Mouse (Mus musculus) fibroblast of lung, adult 2 months (primary cell): ENCODE results near the gene Map2k6.

ENCODE experiments used
- DNase-seq: peaks from one replicate; pipeline ENCODE4 v3.0.0-alpha.2; 2011; ENCODE audit warnings: low read depth

The Map2k6 gene

DNA sequence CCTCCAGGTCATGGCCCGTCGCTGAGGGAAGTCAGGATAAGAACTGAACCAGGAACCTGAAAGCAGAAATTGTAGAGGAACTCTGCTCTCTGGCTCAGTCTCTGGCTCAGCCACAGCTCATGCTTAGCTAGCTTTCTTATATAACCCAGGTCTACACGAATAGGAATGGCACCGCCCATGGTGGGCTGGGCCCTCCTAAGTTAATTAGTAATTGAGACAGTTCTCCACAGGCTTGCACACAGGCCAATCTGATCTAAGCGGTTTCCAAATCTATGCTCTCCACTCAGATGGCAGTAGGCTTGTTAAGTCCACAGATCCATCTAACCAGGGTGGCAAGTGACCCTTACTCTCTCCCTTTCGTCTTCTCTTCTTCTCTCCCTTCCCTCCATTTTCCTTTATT lies 88.9 kb downstream of the Map2k6 start:
- DNase-seq, result no peak

DNA sequence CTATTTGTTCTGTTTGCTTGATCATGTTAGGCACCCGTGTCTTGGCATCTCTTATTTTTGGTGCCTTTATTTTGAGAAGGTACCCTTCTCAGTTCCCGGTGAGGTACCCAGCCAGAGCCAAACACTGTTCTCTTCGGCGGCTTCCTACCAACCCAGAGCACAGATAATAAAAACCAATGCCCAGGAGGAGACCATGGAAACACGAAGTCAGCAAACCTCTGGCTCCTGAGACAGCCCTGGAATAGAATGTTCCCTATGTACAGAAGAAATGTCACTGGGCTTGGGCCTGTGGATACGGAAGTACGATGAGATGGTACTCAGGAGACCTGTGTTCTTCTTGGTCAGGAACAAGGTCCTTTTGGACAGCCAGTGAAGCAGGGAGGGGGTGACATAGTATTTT lies 89.4 kb downstream of the Map2k6 start:
- no peak for DNase-seq

DNA sequence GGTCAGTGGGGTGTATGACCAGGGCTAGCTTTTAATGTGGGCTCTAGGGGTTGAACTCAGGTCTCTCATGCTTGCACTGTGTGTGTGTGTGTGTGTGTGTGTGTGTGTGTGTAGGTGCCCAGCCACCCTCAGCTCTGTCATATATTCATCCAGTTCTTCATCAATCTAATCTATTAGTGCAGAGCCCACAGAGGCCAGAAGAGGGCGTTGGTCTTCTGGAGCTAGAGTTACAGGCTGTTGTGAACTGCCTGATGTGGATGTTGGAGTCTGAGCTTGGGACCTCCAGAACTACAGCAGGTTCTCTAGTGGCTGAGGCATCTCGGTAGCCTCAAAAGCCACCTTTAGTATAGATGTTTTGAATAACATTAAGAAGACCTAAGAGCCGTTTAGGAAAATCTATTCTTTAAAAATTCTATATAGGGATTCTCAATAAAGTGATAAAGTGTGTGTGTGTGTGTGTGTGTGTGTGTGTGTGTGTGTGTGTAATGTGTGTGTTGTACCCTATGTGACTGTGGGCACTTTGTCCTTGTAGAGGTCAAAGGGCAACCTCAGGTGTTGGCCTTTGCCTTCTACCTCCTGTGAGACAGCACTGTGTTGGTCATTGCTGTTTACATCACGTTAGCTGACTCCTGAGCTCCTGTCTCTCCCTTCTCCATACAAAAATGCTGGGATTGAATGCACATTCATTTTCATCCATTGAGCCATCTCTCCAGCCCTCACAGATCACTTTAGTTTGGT lies 96.6 kb downstream of the Map2k6 start:
- DNase-seq, result no peak

GRCm38 (mm10) chr11:110496061-110496446 lies 97.1 kb downstream of the Map2k6 start:
- DNase-seq, result peak; percentile 38

GRCm38 (mm10) chr11:110497743-110498142 lies 98.8 kb downstream of the Map2k6 start:
- DNase-seq, result no peak

GRCm38 (mm10) chr11:110498651-110499213 lies 99.8 kb downstream of the Map2k6 start:
- peak; percentile 75 for DNase-seq

GRCm38 (mm10) chr11:110502937-110503670 lies 104.2 kb downstream of the Map2k6 start:
- no peak for DNase-seq

- peak; percentile 18 for DNase-seq
Measured at GRCm38 (mm10) chr11:110511466-110511865, 112.5 kb downstream of the Map2k6 start.

GRCm38 (mm10) chr11:110518648-110519047 lies 119.7 kb downstream of the Map2k6 start:
- no peak for DNase-seq

DNA sequence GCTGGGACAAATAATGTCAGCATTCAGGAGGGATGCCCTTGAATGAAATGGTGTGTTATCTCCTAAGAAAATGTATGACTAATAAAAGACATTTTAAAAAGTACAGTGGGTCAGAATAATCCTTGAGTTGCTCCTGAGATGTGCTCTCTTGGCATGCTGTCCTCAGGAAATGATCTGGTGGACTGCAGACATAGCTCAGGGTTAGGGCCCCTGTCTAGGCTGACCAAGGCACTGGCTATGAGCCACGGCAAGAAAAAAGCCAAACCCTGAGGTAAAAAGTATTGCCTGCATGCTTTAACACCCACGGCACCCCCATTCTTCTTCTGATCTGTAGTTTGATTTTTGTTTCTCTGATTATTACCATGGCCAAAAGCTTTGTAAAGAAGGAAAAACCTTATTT lies 124.0 kb downstream of the Map2k6 start:
- no peak for DNase-seq

DNA sequence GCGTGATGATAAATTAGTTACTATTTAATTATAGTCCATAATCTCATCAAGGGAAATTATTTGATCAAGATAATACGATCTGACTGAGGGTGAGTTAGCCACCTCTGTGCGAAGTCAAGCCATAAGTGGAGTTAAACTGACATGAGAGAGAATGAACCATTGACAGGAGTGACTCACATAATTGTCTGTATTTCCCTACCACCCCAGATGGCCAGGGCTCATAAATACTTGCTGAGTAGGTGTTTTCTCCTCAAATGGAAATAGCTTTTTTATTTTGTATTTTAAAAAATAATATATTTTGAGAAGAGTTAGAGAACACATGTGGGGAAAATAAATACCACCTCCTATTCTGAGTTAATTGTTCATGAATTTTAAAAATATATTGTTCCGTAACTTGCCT lies 127.2 kb downstream of the Map2k6 start:
- no peak for DNase-seq

- no peak for DNase-seq
Measured at GRCm38 (mm10) chr11:110531087-110531486, 132.2 kb downstream of the Map2k6 start.

GRCm38 (mm10) chr11:110534856-110535255 lies 135.9 kb downstream of the Map2k6 start:
- DNase-seq, result no peak

DNA sequence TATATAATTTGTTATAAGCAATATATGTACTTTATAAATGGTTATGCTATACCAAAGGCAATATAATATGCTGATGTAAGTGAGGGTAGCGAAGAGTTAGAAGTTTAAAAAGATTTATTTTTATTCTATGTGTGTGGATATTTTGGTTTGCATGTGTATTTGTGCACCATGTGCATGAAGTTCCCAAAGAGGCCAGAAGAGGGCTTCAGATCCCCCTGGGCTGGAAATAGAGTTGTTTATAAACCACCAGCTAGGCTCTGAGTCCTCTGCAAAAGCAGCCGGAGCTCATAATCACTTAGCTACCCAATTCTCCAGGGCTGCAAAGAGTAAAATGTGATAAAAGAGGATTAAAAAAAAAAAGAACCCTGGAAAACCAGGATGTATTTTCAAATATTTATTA lies 137.6 kb downstream of the Map2k6 start:
- DNase-seq, result no peak

DNA sequence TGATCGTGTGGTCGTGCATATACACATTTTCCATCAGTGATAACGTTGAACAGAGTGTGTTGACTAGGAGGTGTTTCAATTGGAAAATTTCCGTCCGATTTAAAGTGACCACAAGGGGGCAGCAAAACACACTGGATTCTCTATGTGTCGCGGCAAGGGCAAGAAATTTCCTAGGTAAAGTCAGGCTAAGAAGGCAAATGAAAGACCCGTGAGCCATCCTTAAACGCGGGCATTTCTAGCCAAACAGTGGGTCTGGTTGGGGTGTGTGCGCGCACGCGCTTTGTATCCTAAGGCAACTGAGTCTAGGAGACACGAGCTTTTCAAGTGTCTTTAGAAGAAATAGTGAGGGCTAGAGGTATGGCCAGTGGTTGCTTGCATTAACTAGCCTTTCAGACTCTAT lies 138.7 kb downstream of the Map2k6 start:
- peak; percentile 26 for DNase-seq

- DNase-seq, result no peak
Measured at GRCm38 (mm10) chr11:110538206-110538605, 139.3 kb downstream of the Map2k6 start.

GRCm38 (mm10) chr11:110541933-110542332 lies 143.0 kb downstream of the Map2k6 start:
- DNase-seq, result no peak

- no peak for DNase-seq
Measured at GRCm38 (mm10) chr11:110544419-110545210, 145.7 kb downstream of the Map2k6 start.

- DNase-seq, result no peak
Measured at GRCm38 (mm10) chr11:110545416-110545815, 146.5 kb downstream of the Map2k6 start.

- no peak for DNase-seq
Measured at GRCm38 (mm10) chr11:110551471-110551967, 152.6 kb downstream of the Map2k6 start.

DNA sequence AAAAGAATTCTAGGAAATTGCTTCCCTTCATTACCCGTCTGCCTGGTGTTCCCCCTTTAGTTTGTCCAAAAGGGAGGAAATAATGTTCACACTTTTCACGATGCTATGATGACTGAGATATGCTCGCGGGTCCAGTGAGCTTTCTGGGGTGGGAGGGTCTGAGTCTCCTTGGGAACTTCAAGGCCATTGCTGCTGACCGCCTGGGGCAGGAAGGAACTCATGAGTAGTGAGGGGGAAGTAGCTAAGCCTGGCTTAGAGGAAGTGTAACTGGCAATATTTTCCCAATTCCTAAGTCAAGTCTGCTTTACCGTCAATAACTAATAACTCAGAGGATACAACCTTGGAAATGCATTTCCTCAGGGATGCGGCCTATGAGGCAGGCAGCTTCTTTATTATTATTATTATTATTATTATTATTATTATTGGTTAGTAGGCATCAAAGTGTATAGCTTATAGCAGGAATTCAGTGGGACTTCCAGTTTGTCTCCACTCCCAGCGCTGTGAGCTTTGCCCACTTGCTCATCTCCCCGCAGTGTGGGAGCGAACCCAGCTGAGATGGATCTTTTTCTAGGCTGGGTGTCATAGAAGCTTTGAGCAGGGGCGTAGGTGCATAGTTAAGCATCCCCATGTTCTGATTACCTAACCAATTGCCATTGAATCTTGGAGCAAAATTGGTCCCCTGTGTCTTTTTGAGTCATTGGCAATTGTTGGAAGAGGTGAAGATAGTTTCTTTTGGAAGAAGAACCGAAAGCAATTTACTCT lies 163.6 kb downstream of the Map2k6 start:
- no peak for DNase-seq
